Mouse (Mus musculus) megakaryocyte, embryonic 14.5 days (primary cell): ENCODE results near the gene Dntt. TPM values are rescaled to one million over a fixed set of nuclear protein-coding genes. Genes with fewer than 3 reads are reported as not detected.

Experiments used
- H3K27me3 ChIP-seq: replicated peaks from 2 replicates; pipeline ENCODE3; 2012; ENCODE audit warnings: inconsistent platforms
- H3K36me3 ChIP-seq: replicated peaks from 2 replicates; pipeline ENCODE3; 2012; ENCODE audit warnings: low read length, inconsistent platforms, mixed read lengths
- H3K4me1 ChIP-seq: 2 replicates; pipeline ENCODE4 v1.6.1; 2012; ENCODE audit warnings: inconsistent platforms
- H3K4me3 ChIP-seq: replicated peaks from 2 replicates; pipeline ENCODE3; 2012; ENCODE audit warnings: moderate library complexity, mild to moderate bottlenecking, inconsistent platforms
- H3K9me3 ChIP-seq: 2 replicates; pipeline ENCODE4 v1.6.1; 2012; ENCODE audit warnings: inconsistent platforms
- FLI1 ChIP-seq: IDR thresholded peaks from 2 replicates; pipeline ENCODE4 v1.6.1; 2012; ENCODE audit warnings: low read length, inconsistent platforms, mixed read lengths
- GATA1 ChIP-seq: IDR thresholded peaks from 3 replicates; pipeline ENCODE4 v1.6.1; 2012; ENCODE audit warnings: mixed read lengths, low read length, inconsistent platforms, borderline replicate concordance
- polyA plus RNA-seq: library from polyadenylated mRNA; stranded (reverse); fragments of >175 nt; gene quantifications from 2 replicates; pipeline ENCODE4 v1.2.3, GENCODE M21; 2012; ENCODE audit warnings: low replicate concordance; ENCODE audit not compliant: insufficient read depth

The Dntt gene
- polyA plus RNA-seq: not detected in 2 replicates

DNA sequence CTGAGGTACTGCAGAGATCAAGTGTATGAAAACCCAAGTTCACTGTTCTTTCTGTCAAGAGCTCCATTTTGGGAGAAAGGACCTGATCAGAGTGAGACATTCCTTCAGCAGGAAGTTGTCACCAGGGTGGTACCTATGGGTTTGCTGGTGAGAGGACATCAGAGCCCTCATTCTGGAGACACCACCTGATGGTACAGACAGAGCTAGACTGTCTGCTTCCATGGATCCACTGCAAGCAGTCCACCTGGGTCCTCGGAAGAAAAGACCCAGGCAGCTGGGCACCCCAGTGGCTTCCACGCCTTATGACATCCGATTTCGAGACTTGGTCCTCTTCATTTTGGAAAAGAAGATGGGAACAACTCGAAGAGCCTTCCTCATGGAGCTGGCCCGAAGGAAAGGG is at the start of gene Dntt:
Dntt (plus strand) TSS at position 57 of the 400 bp plus-strand sequence.
- TF ChIP-seq GATA1: no peak
- no peak for TF ChIP-seq FLI1
- Histone ChIP-seq H3K9me3 (no peaks in the 10 kb centered on the region), H3K4me3 (no peak within 1 kb of the TSS), H3K27me3 (peaks cover 44% of the 10 kb centered on the region), H3K4me1 (peaks cover 14% of the 10 kb centered on the region), H3K36me3 (no peaks in the 10 kb centered on the region)

- H3K27me3 ChIP-seq: peaks cover 16% of the 10 kb centered on the region
- H3K4me1 ChIP-seq: peaks cover 6% of the 10 kb centered on the region
- no peak for TF ChIP-seq GATA1
- TF ChIP-seq FLI1: no peak
- no peak overlapping the region for H3K4me3 ChIP-seq
- H3K9me3 ChIP-seq: no peaks in the 10 kb centered on the region
- no peaks in the 10 kb centered on the region for H3K36me3 ChIP-seq
Measured at GRCm38 (mm10) chr19:40980671-40981070, 48.4 kb upstream of the Dntt start.

GRCm38 (mm10) chr19:40984536-40984935 is 44.5 kb upstream of the Dntt start:
- no peaks in the 10 kb centered on the region for H3K36me3 ChIP-seq
- TF ChIP-seq FLI1 (no peak), GATA1 (no peak)
- H3K4me1 ChIP-seq: no peaks in the 10 kb centered on the region
- H3K4me3 ChIP-seq: no peak overlapping the region
- no peaks in the 10 kb centered on the region for H3K9me3 ChIP-seq
- peaks cover 29% of the 10 kb centered on the region for H3K27me3 ChIP-seq

GRCm38 (mm10) chr19:40988856-40989255 is 40.2 kb upstream of the Dntt start:
- H3K27me3 ChIP-seq: peaks cover 30% of the 10 kb centered on the region
- H3K4me1 ChIP-seq: no peaks in the 10 kb centered on the region
- no peaks in the 10 kb centered on the region for H3K9me3 ChIP-seq
- no peak for TF ChIP-seq FLI1
- TF ChIP-seq GATA1: no peak
- no peaks in the 10 kb centered on the region for H3K36me3 ChIP-seq
- H3K4me3 ChIP-seq: no peak overlapping the region

GRCm38 (mm10) chr19:40989961-40990600 is 39.0 kb upstream of the Dntt start:
- Histone ChIP-seq H3K27me3 (peaks cover 36% of the 10 kb centered on the region), H3K4me1 (no peaks in the 10 kb centered on the region), H3K36me3 (no peaks in the 10 kb centered on the region), H3K9me3 (no peaks in the 10 kb centered on the region), H3K4me3 (no peak overlapping the region)
- no peak for TF ChIP-seq GATA1
- TF ChIP-seq FLI1: no peak

GRCm38 (mm10) chr19:40990781-40991343 is 38.2 kb upstream of the Dntt start:
- Histone ChIP-seq H3K27me3 (peaks cover 40% of the 10 kb centered on the region), H3K4me3 (no peak overlapping the region), H3K36me3 (no peaks in the 10 kb centered on the region), H3K4me1 (no peaks in the 10 kb centered on the region), H3K9me3 (no peaks in the 10 kb centered on the region)
- TF ChIP-seq FLI1 (no peak), GATA1 (no peak)

- no peaks in the 10 kb centered on the region for H3K36me3 ChIP-seq
- H3K27me3 ChIP-seq: peaks cover 44% of the 10 kb centered on the region
- no peak overlapping the region for H3K4me3 ChIP-seq
- TF ChIP-seq FLI1 (no peak), GATA1 (no peak)
- H3K4me1 ChIP-seq: no peaks in the 10 kb centered on the region
- H3K9me3 ChIP-seq: no peaks in the 10 kb centered on the region
Measured at GRCm38 (mm10) chr19:40991626-40992025, 37.4 kb upstream of the Dntt start.

DNA sequence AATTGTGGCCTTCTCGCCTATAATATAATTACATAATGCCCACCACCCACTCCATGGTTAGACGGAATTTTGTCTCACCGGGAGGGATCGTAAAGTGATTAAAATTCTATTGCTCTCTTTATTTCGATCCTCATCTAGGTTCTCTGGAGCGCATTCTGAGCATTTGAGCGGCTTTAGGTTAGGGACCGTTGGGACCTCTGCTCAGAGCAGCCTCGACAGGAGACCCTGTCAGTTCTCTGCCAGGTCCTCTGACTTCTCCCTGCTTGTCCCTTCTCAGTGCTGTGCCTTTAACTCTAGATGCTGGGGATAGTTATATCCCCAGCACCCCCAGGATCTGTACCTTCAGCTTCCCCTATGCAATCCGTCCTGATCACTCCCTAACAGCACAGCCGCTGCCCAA is 37.0 kb upstream of the Dntt start:
- Histone ChIP-seq H3K9me3 (no peaks in the 10 kb centered on the region), H3K4me3 (no peak overlapping the region), H3K4me1 (no peaks in the 10 kb centered on the region), H3K27me3 (peaks cover 44% of the 10 kb centered on the region), H3K36me3 (no peaks in the 10 kb centered on the region)
- TF ChIP-seq GATA1: no peak
- no peak for TF ChIP-seq FLI1

DNA sequence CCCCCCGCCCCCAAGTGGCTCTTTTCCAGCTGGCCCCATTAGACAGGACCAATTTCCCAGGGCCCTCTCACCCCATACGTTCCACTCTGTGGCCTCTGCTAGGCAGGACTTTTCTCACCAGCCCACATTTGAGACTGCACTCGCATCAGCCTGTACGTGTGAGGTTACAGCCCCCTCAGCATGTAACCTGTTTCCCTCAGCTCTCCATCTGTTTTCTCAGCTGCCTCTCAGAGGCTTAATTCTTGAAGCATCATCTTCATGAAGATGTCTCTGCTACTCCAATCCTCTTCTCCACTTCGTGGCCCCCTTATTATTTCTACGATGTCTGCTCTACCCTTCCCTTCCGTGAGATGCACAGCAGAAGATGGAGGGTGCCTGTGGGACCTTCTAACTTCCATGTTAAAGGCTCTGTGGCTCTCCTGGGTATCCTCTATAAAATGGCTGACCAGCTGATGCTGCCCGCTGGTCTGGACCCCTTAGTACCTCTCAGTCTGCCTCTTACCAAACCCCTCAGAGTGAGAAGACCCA is 36.5 kb upstream of the Dntt start:
- Histone ChIP-seq H3K4me1 (no peaks in the 10 kb centered on the region), H3K4me3 (no peak overlapping the region), H3K36me3 (no peaks in the 10 kb centered on the region), H3K27me3 (peaks cover 42% of the 10 kb centered on the region), H3K9me3 (no peaks in the 10 kb centered on the region)
- TF ChIP-seq GATA1 (no peak), FLI1 (no peak)

DNA sequence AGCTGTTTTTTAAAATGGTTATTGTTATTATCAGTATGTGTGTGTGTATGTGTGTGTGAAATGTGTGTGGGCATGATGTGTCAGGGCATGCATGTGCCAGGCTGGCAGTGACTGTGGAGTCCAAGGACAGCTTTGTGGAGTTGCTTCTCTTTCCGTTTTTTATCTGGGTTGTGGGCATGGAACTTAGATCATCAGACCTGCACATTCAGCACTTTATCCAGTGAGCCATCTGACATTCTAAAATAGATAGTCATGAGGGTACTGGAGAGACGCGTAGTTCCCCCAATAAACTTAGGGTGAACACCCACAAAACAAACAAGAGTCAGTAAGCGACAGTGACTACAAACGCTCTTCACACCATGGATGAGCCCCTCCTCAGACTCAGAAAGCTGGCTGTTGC is 35.7 kb upstream of the Dntt start:
- H3K36me3 ChIP-seq: no peaks in the 10 kb centered on the region
- H3K4me1 ChIP-seq: no peaks in the 10 kb centered on the region
- H3K4me3 ChIP-seq: no peak overlapping the region
- H3K27me3 ChIP-seq: peaks cover 38% of the 10 kb centered on the region
- TF ChIP-seq GATA1 (no peak), FLI1 (no peak)
- H3K9me3 ChIP-seq: no peaks in the 10 kb centered on the region
